Mouse (Mus musculus) embryonic fibroblast, embryonic 13.5 days (primary cell): Measurements from ENCODE around the gene Tlx2.

Experiments
- CTCF ChIP-seq: IDR thresholded peaks from 2 replicates; pipeline ENCODE4 v1.5.1; 2011; ENCODE audit warnings: mild to moderate bottlenecking, control low read depth, low read length, moderate library complexity, borderline replicate concordance; ENCODE audit not compliant: insufficient read depth
- POLR2A ChIP-seq: IDR thresholded peaks from 2 replicates; pipeline ENCODE4 v1.6.1; 2011; ENCODE audit warnings: low read depth, mild to moderate bottlenecking, control low read depth, low read length, moderate library complexity

- TF ChIP-seq CTCF = no peak
- TF ChIP-seq POLR2A = no peak
Observed at GRCm38 (mm10) chr6:83111510-83112136, 41.5 kb upstream of the Tlx2 start.
